Mouse (Mus musculus) forebrain, embryonic 16.5 days (tissue): ENCODE measurements at regions not wholly inside any gene's neighbourhood (a gene's known extent, or its start where the extent isn't known, plus 50 kb on each side); places are given as distances from the start of the nearest gene placed in this dataset.
A peak's percentile ranks its signal among the peaks of the same experiment; 100 is the strongest.
"Not testable (repeated sequence)": the region's sequence is repeated elsewhere in the genome, so short reads cannot be mapped to it uniquely, and the experiment has no call there.

Source experiments
- ATAC-seq: fragments of 200-750 bp; cut with Nextera tagmentation; 2 replicates; pipeline ENCODE4 v1.8.0; 2017; ENCODE audit warnings: mild to moderate bottlenecking, moderate library complexity
- H3K27ac ChIP-seq: fragments of 300-500 bp; sonication (generic); 2 replicates; pipeline ENCODE4 v1.5.1; 2014; ENCODE audit warnings: low read length, control low read depth
- H3K27me3 ChIP-seq: fragments of 300-500 bp; sonication (generic); replicated peaks from 2 replicates; pipeline ENCODE4 v1.6.1; 2014; ENCODE audit warnings: low read length; ENCODE audit not compliant: control insufficient read depth, insufficient read depth
- H3K36me3 ChIP-seq: fragments of 300-500 bp; sonication (generic); 2 replicates; pipeline ENCODE4 v1.6.1; 2014; ENCODE audit not compliant: control insufficient read depth, insufficient read depth
- H3K4me1 ChIP-seq: fragments of 300-500 bp; sonication (generic); replicated peaks from 2 replicates; pipeline ENCODE4 v1.6.1; 2014; ENCODE audit warnings: low read length; ENCODE audit not compliant: control insufficient read depth, insufficient read depth
- H3K4me2 ChIP-seq: fragments of 300-500 bp; sonication (generic); 2 replicates; pipeline ENCODE4 v1.6.1; 2014; ENCODE audit warnings: mild to moderate bottlenecking, low read length, control low read depth
- H3K4me3 ChIP-seq: fragments of 300-500 bp; sonication (generic); replicated peaks from 2 replicates; pipeline ENCODE4 v1.5.1; 2014; ENCODE audit warnings: mild to moderate bottlenecking, low read length, control low read depth
- H3K9ac ChIP-seq: fragments of 300-500 bp; sonication (generic); replicated peaks from 2 replicates; pipeline ENCODE4 v1.6.1; 2014; ENCODE audit warnings: low read depth, low read length, control low read depth
- H3K9me3 ChIP-seq: fragments of 300-500 bp; sonication (generic); 2 replicates; pipeline ENCODE4 v1.6.1; 2016; ENCODE audit warnings: low read length; ENCODE audit not compliant: control insufficient read depth
- WGBS: fragments of 180-500 bp; shearing (Covaris S2); extraction: QIAGEN DNeasy Blood & Tissue Kit; methylation state at CpG from one replicate; pipeline ENCODE4 v1.1.7; 2014; 5-methylcytosine and 5-hydroxymethylcytosine counted together

DNA sequence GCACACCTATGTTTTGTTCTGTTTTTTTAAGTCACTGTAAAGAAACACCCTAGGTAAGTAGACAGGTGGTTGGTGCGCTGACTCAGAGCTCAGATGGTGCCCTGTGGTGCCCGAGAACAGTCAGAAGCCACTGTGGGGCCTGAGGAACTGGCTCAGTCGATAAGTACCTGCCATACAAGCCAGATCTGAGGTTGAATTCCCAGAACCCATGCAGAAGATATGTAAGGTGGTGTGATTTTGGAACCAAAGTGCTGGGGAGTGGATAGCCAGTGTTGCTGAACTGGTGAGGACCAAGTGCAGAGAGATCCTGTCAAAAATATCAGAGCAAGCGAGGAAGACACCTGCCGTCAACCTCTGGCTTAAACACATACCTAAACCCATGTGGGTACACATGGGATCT lies 65.4 kb downstream of the Chst1 start:
- no peak overlapping the region for H3K4me2 ChIP-seq
- WGBS: 81% methylated on average over 5 of the region's 5 CpGs
- no peak for ATAC-seq
- no peaks in the 10 kb centered on the region for H3K27me3 ChIP-seq
- no peak overlapping the region for H3K27ac ChIP-seq
- H3K4me3 ChIP-seq: no peak overlapping the region
- H3K36me3 ChIP-seq: no peaks in the 10 kb centered on the region
- no peaks in the 10 kb centered on the region for H3K9me3 ChIP-seq
- no peaks in the 10 kb centered on the region for H3K4me1 ChIP-seq
- H3K9ac ChIP-seq: no peak overlapping the region

DNA sequence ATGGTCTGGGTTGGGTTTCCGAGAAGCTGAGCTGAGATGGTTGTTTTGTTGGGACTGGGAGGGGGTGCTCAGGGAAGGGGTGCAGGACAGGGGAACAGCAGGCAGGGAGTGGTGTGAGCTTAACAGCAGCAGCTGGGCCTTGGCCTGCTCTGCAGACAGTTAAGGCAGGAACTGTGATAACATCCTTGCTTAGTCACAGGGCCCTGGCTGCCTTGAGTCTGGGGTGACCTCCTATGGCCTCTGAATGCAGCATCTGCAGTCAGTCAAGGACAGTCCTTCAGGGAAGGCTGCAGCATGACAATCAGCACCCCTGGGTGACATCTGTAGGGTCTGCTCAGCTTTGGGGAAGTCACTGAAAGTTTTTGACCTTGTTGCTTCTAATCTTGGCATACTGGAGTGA lies 67.7 kb downstream of the Chst1 start:
- no peak overlapping the region for H3K4me3 ChIP-seq
- H3K4me1 ChIP-seq: peaks cover 4% of the 10 kb centered on the region
- no peak overlapping the region for H3K4me2 ChIP-seq
- no peaks in the 10 kb centered on the region for H3K36me3 ChIP-seq
- H3K9ac ChIP-seq: no peak overlapping the region
- 86% methylated on average over 1 of the region's 1 CpGs for WGBS
- H3K27me3 ChIP-seq: no peaks in the 10 kb centered on the region
- ATAC-seq: no peak
- no peak overlapping the region for H3K27ac ChIP-seq
- H3K9me3 ChIP-seq: no peaks in the 10 kb centered on the region

DNA sequence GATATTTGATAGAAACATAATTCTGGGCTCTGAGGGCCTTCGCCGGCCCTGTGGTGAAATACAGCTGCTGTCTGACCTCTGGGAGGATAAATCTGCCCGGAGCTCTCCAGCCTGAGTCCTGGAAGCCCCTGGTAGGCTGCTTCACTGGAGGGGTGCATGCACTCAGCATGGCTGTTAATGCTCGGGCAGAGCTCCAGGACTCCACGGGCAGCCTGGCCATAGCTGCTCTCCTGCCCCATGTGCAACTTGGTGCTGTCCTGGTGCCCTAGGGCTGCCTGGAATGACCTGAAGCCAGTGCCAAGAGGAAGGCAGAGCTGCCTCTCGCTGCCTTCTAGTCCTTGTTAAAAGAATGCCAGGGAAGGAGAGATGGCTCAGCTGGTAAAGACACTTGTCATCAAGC lies 68.2 kb downstream of the Chst1 start:
- Histone ChIP-seq H3K4me3 (no peak overlapping the region), H3K36me3 (no peaks in the 10 kb centered on the region), H3K27ac (no peak overlapping the region), H3K9ac (no peak overlapping the region), H3K9me3 (no peaks in the 10 kb centered on the region), H3K27me3 (no peaks in the 10 kb centered on the region), H3K4me1 (peaks cover 8% of the 10 kb centered on the region), H3K4me2 (no peak overlapping the region)
- ATAC-seq: no peak
- 48% methylated on average over 6 of the region's 6 CpGs for WGBS

DNA sequence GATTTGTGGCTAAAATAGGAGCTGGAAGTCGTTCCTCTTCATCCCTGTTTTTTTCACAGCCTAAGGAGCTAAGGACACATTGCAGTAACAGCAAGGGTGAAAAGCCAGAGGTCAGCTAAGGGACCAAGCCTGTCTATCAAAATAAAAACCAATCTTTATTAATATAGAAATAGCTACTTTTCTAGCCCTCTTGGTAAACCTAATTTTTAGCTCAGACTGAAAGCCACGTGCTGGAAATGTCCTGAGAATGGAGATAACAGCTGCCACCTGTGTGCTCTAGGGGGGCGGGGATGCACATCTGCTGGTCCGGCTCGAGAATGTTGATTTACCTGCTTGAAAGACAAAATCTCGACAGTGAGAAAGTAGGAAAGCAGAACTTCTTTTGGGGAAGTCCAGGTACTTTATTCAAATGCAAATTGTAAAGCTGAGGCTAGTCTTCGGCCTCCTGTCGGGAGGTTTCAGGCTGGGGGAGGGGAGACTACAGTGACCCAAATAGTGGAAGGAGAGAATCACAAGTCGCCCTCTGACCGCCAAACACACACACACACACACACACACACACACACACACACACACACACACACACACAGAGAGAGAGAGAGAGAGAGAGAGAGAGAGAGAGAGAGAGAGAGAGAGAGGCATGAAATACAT lies 70.0 kb downstream of the Chst1 start:
- not testable (repeated sequence) for H3K27ac ChIP-seq, H3K27me3 ChIP-seq, H3K4me2 ChIP-seq, H3K9me3 ChIP-seq, H3K4me3 ChIP-seq, H3K36me3 ChIP-seq, ATAC-seq, H3K9ac ChIP-seq
- peaks cover 14% of the 10 kb centered on the region for H3K4me1 ChIP-seq
- 22% methylated on average over 9 of the region's 10 CpGs for WGBS

DNA sequence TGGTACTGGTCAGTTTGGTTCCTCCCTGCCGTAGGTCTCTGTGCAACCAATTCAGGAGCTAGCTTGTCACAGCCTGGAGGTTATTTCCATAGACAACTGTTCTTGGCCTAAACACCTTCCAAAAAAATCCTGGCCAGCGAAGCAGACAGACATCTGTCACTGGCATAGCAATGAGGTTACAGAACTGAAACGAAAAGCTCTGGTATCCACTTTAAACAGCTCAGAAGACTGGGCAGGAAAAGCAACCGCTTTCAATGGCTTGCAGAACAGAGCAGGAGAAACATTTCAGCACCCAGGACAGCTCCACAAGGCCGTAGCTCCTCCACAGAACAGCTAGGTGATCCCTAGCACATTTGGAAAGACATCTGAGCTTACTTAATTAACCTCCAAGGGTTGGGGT lies 72.1 kb downstream of the Chst1 start:
- 0 out of 2 replicates have a peak, but pooled peaks have one; percentile 18 for ATAC-seq
- WGBS: 29% methylated on average over 5 of the region's 5 CpGs

DNA sequence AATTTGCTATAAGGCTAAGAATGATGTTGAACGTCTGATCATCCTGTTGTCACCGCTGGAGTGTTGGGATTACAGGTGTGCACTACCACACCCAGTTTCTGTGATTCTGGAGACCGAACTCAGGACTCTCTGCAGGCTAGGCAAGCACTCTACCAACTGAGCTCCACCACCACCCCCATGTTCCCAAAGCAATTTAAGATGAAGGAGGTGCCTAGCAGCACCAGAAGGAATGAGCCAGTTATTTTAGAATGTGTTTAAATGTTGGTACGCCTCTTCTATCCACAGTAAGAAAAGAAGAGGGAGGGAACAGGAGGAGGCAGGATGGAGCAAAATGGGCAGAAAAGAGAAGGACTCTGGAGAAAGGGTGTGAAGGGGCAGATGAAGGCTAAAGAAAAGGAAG lies 72.6 kb downstream of the Chst1 start:
- Histone ChIP-seq H3K4me2 (no peak overlapping the region), H3K4me3 (no peak overlapping the region), H3K27ac (no peak overlapping the region), H3K27me3 (no peaks in the 10 kb centered on the region), H3K36me3 (no peaks in the 10 kb centered on the region), H3K9me3 (no peaks in the 10 kb centered on the region), H3K9ac (no peak overlapping the region), H3K4me1 (peaks cover 14% of the 10 kb centered on the region)
- 72% methylated on average over 4 of the region's 4 CpGs for WGBS
- no peak for ATAC-seq

More for the DNA sequence above, 72.1 kb downstream of the Chst1 start:
- Histone ChIP-seq H3K9me3 (no peaks in the 10 kb centered on the region), H3K4me1 (peaks cover 14% of the 10 kb centered on the region), H3K4me3 (no peak overlapping the region), H3K27ac (no peak overlapping the region), H3K9ac (no peak overlapping the region), H3K27me3 (no peaks in the 10 kb centered on the region), H3K4me2 (no peak overlapping the region), H3K36me3 (no peaks in the 10 kb centered on the region)

DNA sequence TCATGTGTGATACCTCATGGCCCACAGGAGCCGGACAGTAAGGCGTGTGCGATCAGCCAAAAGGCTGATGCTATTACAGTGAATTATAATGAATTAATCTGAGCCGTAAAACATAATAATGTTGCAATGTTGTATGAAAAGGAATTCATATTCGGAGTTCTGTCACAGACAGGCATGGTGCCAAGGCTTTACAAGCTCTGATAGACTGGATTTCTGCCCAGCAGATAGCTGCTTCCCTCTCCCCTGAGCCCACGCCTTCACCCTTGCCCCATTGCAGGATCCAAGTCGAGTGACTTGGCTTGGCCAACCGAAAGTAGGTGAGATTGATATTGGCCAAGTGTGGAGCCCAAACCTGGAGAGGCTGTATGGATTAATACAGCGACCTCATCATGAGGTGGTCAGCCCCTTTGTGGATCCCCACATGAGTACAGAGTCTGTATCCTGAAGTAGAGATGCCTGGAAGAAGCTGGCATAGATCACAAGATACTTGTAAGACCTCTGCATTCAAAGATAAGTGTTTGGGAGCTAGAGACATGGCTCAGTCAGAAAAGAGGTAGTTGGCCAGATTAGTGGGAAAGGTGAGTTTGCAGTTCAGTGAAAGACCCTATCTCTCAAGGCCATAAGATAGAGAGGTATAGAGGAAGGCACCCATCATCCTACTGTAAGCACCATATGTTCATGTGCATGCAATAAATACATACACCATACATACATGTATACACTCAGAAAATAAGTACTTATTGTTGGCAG lies 73.7 kb downstream of the Chst1 start:
- no peaks in the 10 kb centered on the region for H3K36me3 ChIP-seq
- no peaks in the 10 kb centered on the region for H3K9me3 ChIP-seq
- no peak for ATAC-seq
- no peak overlapping the region for H3K4me2 ChIP-seq
- H3K27me3 ChIP-seq: no peaks in the 10 kb centered on the region
- H3K4me1 ChIP-seq: peaks cover 14% of the 10 kb centered on the region
- WGBS: 62% methylated on average over 9 of the region's 9 CpGs
- no peak overlapping the region for H3K27ac ChIP-seq
- H3K9ac ChIP-seq: no peak overlapping the region
- no peak overlapping the region for H3K4me3 ChIP-seq

DNA sequence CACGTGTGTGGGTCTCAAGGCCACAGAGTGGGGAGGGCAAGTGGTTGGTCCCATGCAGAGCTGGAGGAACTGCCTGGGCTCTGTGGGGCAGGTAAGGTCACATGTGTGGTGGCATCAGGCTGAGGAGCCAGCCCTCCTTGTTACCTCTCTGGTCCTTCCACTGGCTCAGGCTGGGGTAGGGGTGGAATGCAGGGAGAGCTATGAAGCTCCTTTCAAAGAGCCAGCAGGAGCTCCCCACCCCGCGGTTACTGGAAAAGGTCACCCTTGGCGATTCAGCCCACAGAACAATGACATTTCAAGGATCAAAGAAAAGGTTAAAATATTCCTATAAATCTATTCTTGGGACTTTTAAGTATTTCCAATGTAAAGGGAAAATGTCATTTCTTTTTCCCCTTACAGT lies 74.4 kb downstream of the Chst1 start:
- WGBS: 14% methylated on average over 4 of the region's 4 CpGs
- H3K4me2 ChIP-seq: no peak overlapping the region
- no peaks in the 10 kb centered on the region for H3K36me3 ChIP-seq
- H3K9me3 ChIP-seq: no peaks in the 10 kb centered on the region
- peaks cover 14% of the 10 kb centered on the region for H3K4me1 ChIP-seq
- H3K27me3 ChIP-seq: no peaks in the 10 kb centered on the region
- ATAC-seq: no peak
- H3K4me3 ChIP-seq: no peak overlapping the region
- no peak overlapping the region for H3K27ac ChIP-seq
- H3K9ac ChIP-seq: no peak overlapping the region

DNA sequence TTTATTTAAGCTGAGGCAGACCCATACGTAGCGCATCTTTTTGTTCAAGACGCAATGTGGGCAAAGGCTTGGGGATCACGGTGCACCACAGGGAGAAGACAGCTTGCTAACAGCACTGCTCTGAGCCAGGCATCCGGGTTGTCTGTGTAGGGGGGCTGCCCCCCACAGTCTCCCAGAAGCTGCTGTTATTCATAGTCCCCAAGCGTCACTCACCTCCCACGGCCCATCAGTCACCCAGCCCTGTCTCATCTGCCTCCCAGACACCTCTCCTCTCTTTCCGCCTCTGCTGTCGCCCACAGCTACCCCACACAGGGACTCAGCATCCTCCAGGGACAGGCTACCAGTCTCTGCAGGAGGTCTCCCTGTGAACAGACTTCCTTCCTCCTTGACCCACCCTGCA lies 75.7 kb downstream of the Chst1 start:
- 0 out of 2 replicates have a peak, but pooled peaks have one; percentile 18 for ATAC-seq
- no peak overlapping the region for H3K27ac ChIP-seq
- no peaks in the 10 kb centered on the region for H3K9me3 ChIP-seq
- no peak overlapping the region for H3K9ac ChIP-seq
- H3K4me1 ChIP-seq: peaks cover 14% of the 10 kb centered on the region
- H3K36me3 ChIP-seq: no peaks in the 10 kb centered on the region
- H3K4me2 ChIP-seq: no peak overlapping the region
- 70% methylated on average over 9 of the region's 9 CpGs for WGBS
- H3K4me3 ChIP-seq: no peak overlapping the region
- H3K27me3 ChIP-seq: no peaks in the 10 kb centered on the region
